Mouse (Mus musculus) CD4-positive, CD25-positive, alpha-beta regulatory T cell, adult 4 months (primary cell): Measurements from ENCODE around the gene Foxr1. TPM values are rescaled to one million over a fixed set of nuclear protein-coding genes. Genes with fewer than 3 reads are reported as not detected.
A peak's percentile ranks its signal among the peaks of the same experiment; 100 is the strongest.
"Not testable (repeated sequence)": the region's sequence is repeated elsewhere in the genome, so short reads cannot be mapped to it uniquely, and the experiment has no call there.

ENCODE experiments used
- ATAC-seq: one replicate; pipeline ENCODE4 v1.8.0; 2017
- polyA plus RNA-seq, 2 experiments: library from polyadenylated mRNA; unstranded; fragments of 100-300 nt; shearing (Covaris generic); gene quantifications; one replicate each; pipeline ENCODE4 v1.2.1; 2017

Gene Foxr1
- polyA plus RNA-seq, 2 experiments from 2014 or later = 0.43 TPM; not detected in 1

GRCm38 (mm10) chr9:44412781-44413180 lies 28.2 kb downstream of the Foxr1 start:
- no peak for ATAC-seq

- ATAC-seq = no peak
Measured at GRCm38 (mm10) chr9:44412306-44412705, 28.6 kb downstream of the Foxr1 start.

- ATAC-seq = no peak
Measured at GRCm38 (mm10) chr9:44411601-44412130, 29.3 kb downstream of the Foxr1 start.

- no peak for ATAC-seq
Measured at GRCm38 (mm10) chr9:44410647-44411336, 30.1 kb downstream of the Foxr1 start.

GRCm38 (mm10) chr9:44408693-44409092 lies 32.2 kb downstream of the Foxr1 start:
- ATAC-seq = not testable (repeated sequence)

GRCm38 (mm10) chr9:44407752-44408097 lies 33.2 kb downstream of the Foxr1 start:
- no peak for ATAC-seq

GRCm38 (mm10) chr9:44406906-44407751 lies 33.8 kb downstream of the Foxr1 start, which contains the start of the genes Rps25 and Trappc4:
TSS of gene Rps25 (plus strand) at chr9:44407139.
TSS of gene Trappc4 (minus strand) at chr9:44407600.
- peak; percentile 96 for ATAC-seq

- no peak for ATAC-seq
Measured at GRCm38 (mm10) chr9:44405011-44405410, 35.9 kb downstream of the Foxr1 start.

- no peak for ATAC-seq
Measured at GRCm38 (mm10) chr9:44401081-44401480, 39.9 kb downstream of the Foxr1 start.

GRCm38 (mm10) chr9:44399795-44400114 lies 41.2 kb downstream of the Foxr1 start:
- no peak for ATAC-seq

- no peak for ATAC-seq
Measured at GRCm38 (mm10) chr9:44399114-44399794, 41.7 kb downstream of the Foxr1 start.

- ATAC-seq = no peak
Measured at GRCm38 (mm10) chr9:44398551-44398950, 42.4 kb downstream of the Foxr1 start.

- no peak for ATAC-seq
Measured at GRCm38 (mm10) chr9:44398087-44398486, 42.8 kb downstream of the Foxr1 start.

- peak; percentile 96 for ATAC-seq
Measured at GRCm38 (mm10) chr9:44396684-44397411, 44.1 kb downstream of the Foxr1 start, which contains the start of gene Slc37a4. TSS of gene Slc37a4 (plus strand) at chr9:44396852.

GRCm38 (mm10) chr9:44391466-44391865 lies 49.5 kb downstream of the Foxr1 start:
- peak; percentile 61 for ATAC-seq

- peak; percentile 51 for ATAC-seq
Measured at GRCm38 (mm10) chr9:44389273-44389672, 51.7 kb downstream of the Foxr1 start.

- no peak for ATAC-seq
Measured at GRCm38 (mm10) chr9:44387221-44387620, 53.7 kb downstream of the Foxr1 start.

- no peak for ATAC-seq
Measured at GRCm38 (mm10) chr9:44384596-44384995, 56.3 kb downstream of the Foxr1 start.
